Mouse (Mus musculus) intestine, embryonic 14.5 days (tissue): ENCODE data around the gene Loxl1. TPM values are rescaled to one million over a fixed set of nuclear protein-coding genes. Genes with fewer than 3 reads are reported as not detected.

Experiments used
- ATAC-seq: fragments of 200-750 bp; cut with Nextera tagmentation; replicated peaks from 2 replicates; pipeline ENCODE4 v1.8.0; 2017; ENCODE audit warnings: low read depth, moderate number of reproducible peaks, moderate TSS enrichment, moderate library complexity; ENCODE audit not compliant: low FRiP score, low TSS enrichment
- DNase-seq: peaks from one replicate; pipeline ENCODE4 v3.0.0-alpha.2; 2018; ENCODE audit warnings: low spot score
- H3K27ac ChIP-seq: fragments of 300-500 bp; sonication (generic); 2 replicates; pipeline ENCODE4 v1.5.1; 2014; ENCODE audit warnings: low read depth, mild to moderate bottlenecking, control low read depth
- H3K27me3 ChIP-seq: fragments of 300-500 bp; sonication (generic); replicated peaks from 2 replicates; pipeline ENCODE4 v1.6.1; 2014; ENCODE audit warnings: low read length, control low read depth; ENCODE audit not compliant: control insufficient read depth, insufficient read depth
- H3K36me3 ChIP-seq: fragments of 300-500 bp; sonication (generic); 2 replicates; pipeline ENCODE4 v1.6.1; 2014; ENCODE audit warnings: low read length, control low read depth; ENCODE audit not compliant: control insufficient read depth, insufficient read depth
- H3K4me1 ChIP-seq: fragments of 300-500 bp; sonication (generic); replicated peaks from 2 replicates; pipeline ENCODE4 v1.6.1; 2014; ENCODE audit warnings: low read length, control low read depth, mixed read lengths; ENCODE audit not compliant: control insufficient read depth, insufficient read depth
- H3K4me2 ChIP-seq: fragments of 300-500 bp; sonication (generic); 2 replicates; pipeline ENCODE4 v1.6.1; 2014; ENCODE audit warnings: low read length
- H3K4me3 ChIP-seq: fragments of 300-500 bp; sonication (generic); 2 replicates; pipeline ENCODE4 v1.5.1; 2014; ENCODE audit warnings: low read depth, low read length, control low read depth, mixed read lengths
- H3K9ac ChIP-seq: fragments of 300-500 bp; sonication (generic); 2 replicates; pipeline ENCODE4 v1.6.1; 2014; ENCODE audit warnings: mild to moderate bottlenecking, low read length
- H3K9me3 ChIP-seq: fragments of 300-500 bp; sonication (generic); 2 replicates; pipeline ENCODE4 v1.6.1; 2016; ENCODE audit warnings: low read length, control low read depth; ENCODE audit not compliant: control insufficient read depth
- WGBS: fragments of 180-500 bp; shearing (Covaris S2); extraction: QIAGEN DNeasy Blood & Tissue Kit; methylation state at CpG from one replicate; pipeline ENCODE4 v1.1.7; 2014; 5-methylcytosine and 5-hydroxymethylcytosine counted together
- polyA plus RNA-seq: library from polyadenylated mRNA; unstranded; fragments of >200 nt; fragmentation: Nextera tagmentation; extraction: Ambion mirVana; gene quantifications from 2 replicates; pipeline ENCODE4 v1.2.1, GENCODE M21; 2014

Gene Loxl1
- polyA plus RNA-seq: 27.2 and 31.8 TPM in 2 replicates

- Histone ChIP-seq H3K4me3 (peak within 1 kb of the TSS; percentile 32), H3K4me2 (peak within 1 kb of the TSS; percentile 51), H3K9ac (peak within 1 kb of the TSS; percentile 51), H3K4me1 (peaks cover 32% of the 10 kb centered on the region), H3K9me3 (no peaks in the 10 kb centered on the region), H3K27me3 (peaks cover 15% of the 10 kb centered on the region; the same call in 1 of the 2 replicates), H3K27ac (peak within 1 kb of the TSS; percentile 10; the same call in 1 of the 2 replicates), H3K36me3 (no peaks in the 10 kb centered on the region)
- ATAC-seq (peak; percentile 48; the same call in 1 of the 2 replicates), DNase-seq (peak; percentile 80)
- 2% methylated on average over 21 of the region's 21 CpGs for WGBS
Measured at GRCm38 (mm10) chr9:58312944-58313359, at the start of gene Loxl1. TSS of gene Loxl1 (minus strand) at chr9:58313186.

GRCm38 (mm10) chr9:58361956-58362355, 49.0 kb upstream of the Loxl1 start:
- H3K9me3 ChIP-seq: no peaks in the 10 kb centered on the region
- WGBS: 78% methylated on average over 7 of the region's 7 CpGs
- H3K4me3 ChIP-seq: no peak overlapping the region
- DNase-seq (no peak), ATAC-seq (no peak)
- no peak overlapping the region for H3K27ac ChIP-seq
- no peaks in the 10 kb centered on the region for H3K4me1 ChIP-seq
- H3K27me3 ChIP-seq: no peaks in the 10 kb centered on the region
- no peak overlapping the region for H3K4me2 ChIP-seq
- H3K9ac ChIP-seq: no peak overlapping the region
- no peaks in the 10 kb centered on the region for H3K36me3 ChIP-seq

- Histone ChIP-seq H3K4me2 (no peak overlapping the region), H3K27ac (no peak overlapping the region), H3K27me3 (no peaks in the 10 kb centered on the region), H3K4me1 (no peaks in the 10 kb centered on the region), H3K9ac (no peak overlapping the region), H3K4me3 (no peak overlapping the region), H3K9me3 (no peaks in the 10 kb centered on the region), H3K36me3 (no peaks in the 10 kb centered on the region)
- WGBS: 67% methylated on average over 1 of the region's 1 CpGs
- no peak for ATAC-seq
- no peak for DNase-seq
Measured at GRCm38 (mm10) chr9:58361373-58361772, 48.4 kb upstream of the Loxl1 start.

- Histone ChIP-seq H3K4me1 (no peaks in the 10 kb centered on the region), H3K4me3 (no peak overlapping the region), H3K4me2 (no peak overlapping the region), H3K36me3 (no peaks in the 10 kb centered on the region), H3K9me3 (no peaks in the 10 kb centered on the region), H3K9ac (no peak overlapping the region), H3K27ac (no peak overlapping the region), H3K27me3 (no peaks in the 10 kb centered on the region)
- DNase-seq: no peak
- no peak for ATAC-seq
- WGBS: 22% methylated on average over 6 of the region's 6 CpGs
Measured at GRCm38 (mm10) chr9:58355262-58356050, 42.5 kb upstream of the Loxl1 start.

- DNase-seq: no peak
- no peaks in the 10 kb centered on the region for H3K27me3 ChIP-seq
- ATAC-seq: no peak
- no peak overlapping the region for H3K4me3 ChIP-seq
- no peak overlapping the region for H3K4me2 ChIP-seq
- no peak overlapping the region for H3K9ac ChIP-seq
- 78% methylated on average over 6 of the region's 6 CpGs for WGBS
- H3K36me3 ChIP-seq: no peaks in the 10 kb centered on the region
- H3K9me3 ChIP-seq: no peaks in the 10 kb centered on the region
- H3K27ac ChIP-seq: no peak overlapping the region
- H3K4me1 ChIP-seq: no peaks in the 10 kb centered on the region
Measured at GRCm38 (mm10) chr9:58354701-58355100, 41.7 kb upstream of the Loxl1 start.

DNA sequence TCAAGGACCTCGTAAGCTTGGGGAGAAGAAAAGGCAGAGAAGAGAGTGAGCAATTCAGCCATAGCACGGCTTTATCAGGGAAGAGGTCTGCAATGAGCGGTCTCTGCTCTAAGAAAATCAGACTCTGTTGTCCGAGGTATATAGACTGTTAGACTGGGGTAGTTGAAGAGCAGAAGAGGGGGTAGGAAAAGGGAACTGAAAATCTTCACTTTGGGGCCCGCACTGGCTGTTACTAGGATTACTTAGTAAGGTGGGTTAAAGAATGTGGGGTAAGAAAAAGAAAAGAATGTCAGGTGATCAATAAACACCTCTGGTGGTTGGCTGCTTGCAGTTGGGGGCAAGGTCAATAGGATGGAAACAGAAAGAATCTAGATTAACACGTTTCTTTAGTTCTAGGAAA, 40.2 kb upstream of the Loxl1 start:
- H3K27ac ChIP-seq: no peak overlapping the region
- no peak for ATAC-seq
- no peak overlapping the region for H3K4me2 ChIP-seq
- no peaks in the 10 kb centered on the region for H3K4me1 ChIP-seq
- WGBS: 80% methylated on average over 6 of the region's 6 CpGs
- no peaks in the 10 kb centered on the region for H3K9me3 ChIP-seq
- no peak for DNase-seq
- no peaks in the 10 kb centered on the region for H3K27me3 ChIP-seq
- no peak overlapping the region for H3K4me3 ChIP-seq
- H3K9ac ChIP-seq: no peak overlapping the region
- no peaks in the 10 kb centered on the region for H3K36me3 ChIP-seq

- ATAC-seq: no peak
- H3K9ac ChIP-seq: no peak overlapping the region
- no peak for DNase-seq
- H3K36me3 ChIP-seq: no peaks in the 10 kb centered on the region
- no peaks in the 10 kb centered on the region for H3K27me3 ChIP-seq
- H3K9me3 ChIP-seq: no peaks in the 10 kb centered on the region
- no peak overlapping the region for H3K27ac ChIP-seq
- peaks cover 8% of the 10 kb centered on the region for H3K4me1 ChIP-seq
- WGBS: 90% methylated on average over 6 of the region's 6 CpGs
- no peak overlapping the region for H3K4me3 ChIP-seq
- no peak overlapping the region for H3K4me2 ChIP-seq
Measured at GRCm38 (mm10) chr9:58347795-58348194, 34.8 kb upstream of the Loxl1 start.

DNA sequence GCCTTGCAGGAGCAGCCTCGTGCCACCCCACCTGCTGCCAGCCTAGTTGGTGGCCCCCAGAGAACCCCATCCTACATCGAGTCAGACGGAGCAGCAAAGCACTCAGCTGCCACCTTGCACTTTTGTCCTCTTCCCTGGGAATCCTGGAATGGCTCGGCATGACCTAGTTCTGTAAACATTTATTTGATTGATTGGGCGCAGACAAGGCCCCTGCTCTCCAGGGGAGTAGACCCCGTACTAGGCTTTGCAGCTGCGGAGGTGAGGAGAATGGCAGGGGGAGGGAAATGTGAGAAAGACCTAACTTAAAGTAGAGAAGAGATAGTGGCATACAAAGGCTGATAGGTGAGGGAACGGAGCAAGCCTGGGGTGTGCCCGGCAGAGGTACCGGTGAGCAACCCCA, 33.5 kb upstream of the Loxl1 start:
- Histone ChIP-seq H3K27ac (no peak overlapping the region), H3K36me3 (no peaks in the 10 kb centered on the region), H3K27me3 (no peaks in the 10 kb centered on the region), H3K4me2 (peak overlapping the region; percentile 16; the same call in 1 of the 2 replicates), H3K9me3 (no peaks in the 10 kb centered on the region), H3K9ac (no peak overlapping the region), H3K4me3 (no peak overlapping the region), H3K4me1 (peaks cover 8% of the 10 kb centered on the region)
- ATAC-seq: no peak
- 19% methylated on average over 10 of the region's 10 CpGs for WGBS
- peak; percentile 58 for DNase-seq

DNA sequence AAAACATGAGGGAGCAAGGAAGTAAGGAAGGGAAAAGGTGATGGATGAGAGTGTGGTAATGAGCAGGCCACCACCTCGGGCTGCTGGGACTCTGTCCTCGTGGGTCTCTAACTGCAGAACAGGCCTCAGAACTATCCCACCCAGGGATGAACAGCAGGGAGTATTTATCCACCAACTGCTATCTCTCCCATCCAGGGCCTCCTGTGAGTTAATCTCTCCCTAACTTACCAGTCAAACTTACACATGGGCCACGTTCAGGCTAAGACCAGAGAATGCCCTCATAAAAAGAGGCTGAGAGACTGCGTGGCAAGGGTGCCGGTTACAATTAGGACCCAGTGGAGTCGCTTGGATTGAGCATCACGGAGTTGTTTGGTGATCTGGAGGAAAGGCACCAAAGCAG, 33.0 kb upstream of the Loxl1 start:
- Histone ChIP-seq H3K4me3 (no peak overlapping the region), H3K36me3 (no peaks in the 10 kb centered on the region), H3K4me1 (peaks cover 8% of the 10 kb centered on the region), H3K9ac (no peak overlapping the region), H3K4me2 (no peak overlapping the region), H3K27ac (no peak overlapping the region), H3K27me3 (no peaks in the 10 kb centered on the region), H3K9me3 (no peaks in the 10 kb centered on the region)
- ATAC-seq (no peak), DNase-seq (no peak)
- 48% methylated on average over 7 of the region's 7 CpGs for WGBS
